Mouse (Mus musculus) forebrain, embryonic 15.5 days (tissue): ENCODE measurements at regions not wholly inside any gene's neighbourhood (a gene's known extent, or its start where the extent isn't known, plus 50 kb on each side); places are given as distances from the start of the nearest gene placed in this dataset.
A peak's percentile ranks its signal among the peaks of the same experiment; 100 is the strongest.

Experiments used
- ATAC-seq: fragments of 200-750 bp; cut with Nextera tagmentation; replicated peaks from 2 replicates; pipeline ENCODE4 v1.8.0; 2017; ENCODE audit warnings: mild to moderate bottlenecking, moderate TSS enrichment, moderate library complexity
- H3K27ac ChIP-seq: fragments of 300-500 bp; sonication (generic); replicated peaks from 2 replicates; pipeline ENCODE4 v1.5.1; 2015; ENCODE audit warnings: mild to moderate bottlenecking, inconsistent platforms
- H3K27me3 ChIP-seq: fragments of 300-500 bp; sonication (generic); 2 replicates; pipeline ENCODE4 v1.6.1; 2015; ENCODE audit warnings: inconsistent platforms
- H3K36me3 ChIP-seq: fragments of 300-500 bp; sonication (generic); 2 replicates; pipeline ENCODE4 v1.6.1; 2015; ENCODE audit warnings: mild to moderate bottlenecking, inconsistent platforms
- H3K4me1 ChIP-seq: fragments of 300-500 bp; sonication (generic); 2 replicates; pipeline ENCODE4 v1.6.1; 2015; ENCODE audit warnings: inconsistent platforms
- H3K4me2 ChIP-seq: fragments of 300-500 bp; sonication (generic); replicated peaks from 2 replicates; pipeline ENCODE4 v1.6.1; 2015; ENCODE audit warnings: mild to moderate bottlenecking, inconsistent platforms
- H3K4me3 ChIP-seq: fragments of 300-500 bp; sonication (generic); 2 replicates; pipeline ENCODE4 v1.5.1; 2015; ENCODE audit warnings: mild to moderate bottlenecking, inconsistent platforms
- H3K9ac ChIP-seq: fragments of 300-500 bp; sonication (generic); replicated peaks from 2 replicates; pipeline ENCODE4 v1.6.1; 2015; ENCODE audit warnings: mild to moderate bottlenecking, inconsistent platforms
- H3K9me3 ChIP-seq: fragments of 300-500 bp; sonication (generic); 2 replicates; pipeline ENCODE4 v1.6.1; 2016; ENCODE audit warnings: inconsistent platforms
- WGBS: fragments of 180-500 bp; shearing (Covaris S2); methylation state at CpG from one replicate; pipeline ENCODE4 v1.1.7; 2015; ENCODE audit warnings: mixed read lengths; 5-methylcytosine and 5-hydroxymethylcytosine counted together

DNA sequence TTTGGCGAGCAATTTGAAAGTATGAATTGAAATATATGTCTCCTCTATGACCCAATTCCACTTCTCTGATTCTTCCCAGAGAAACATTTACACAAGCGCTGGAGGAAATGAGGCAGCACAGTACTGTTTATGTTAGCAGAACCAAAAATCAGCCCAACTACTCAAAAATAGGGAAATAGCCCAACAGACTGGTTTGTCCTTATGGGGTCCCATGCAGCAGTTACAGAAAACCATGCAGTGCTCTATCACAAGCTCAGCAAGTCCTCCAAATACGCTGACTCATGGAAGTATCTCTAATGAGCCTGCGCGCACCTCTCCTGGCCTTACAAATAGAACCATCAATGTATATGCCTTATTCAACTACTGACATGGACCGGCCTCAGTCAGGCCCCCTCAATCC, 55.4 kb upstream of the Enpp6 start:
- Histone ChIP-seq H3K4me2 (no peak overlapping the region), H3K36me3 (no peaks in the 10 kb centered on the region), H3K4me1 (no peaks in the 10 kb centered on the region), H3K27ac (no peak overlapping the region), H3K9ac (no peak overlapping the region), H3K27me3 (no peaks in the 10 kb centered on the region), H3K4me3 (no peak overlapping the region), H3K9me3 (no peaks in the 10 kb centered on the region)
- WGBS, result 95% methylated on average over 6 of the region's 6 CpGs
- no peak for ATAC-seq

DNA sequence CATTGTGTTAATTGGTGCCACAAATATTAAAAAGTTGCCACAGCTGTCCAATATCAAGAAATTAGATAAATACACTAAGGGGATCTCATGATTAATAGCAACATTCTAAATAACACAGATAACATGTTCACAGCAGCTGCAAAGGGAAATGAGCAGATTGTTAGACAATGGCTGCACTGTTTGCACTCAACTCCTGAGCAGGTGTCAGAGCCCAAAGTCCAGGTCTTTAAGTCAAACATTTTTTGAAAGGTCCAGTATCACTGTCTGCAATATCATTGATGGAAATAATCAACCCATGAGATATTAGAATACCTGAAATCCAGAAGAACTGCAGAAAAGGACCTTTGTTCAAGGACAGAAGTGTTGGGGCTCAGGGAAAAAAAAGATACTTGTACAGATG, 53.4 kb upstream of the Enpp6 start:
- no peak overlapping the region for H3K4me2 ChIP-seq

DNA sequence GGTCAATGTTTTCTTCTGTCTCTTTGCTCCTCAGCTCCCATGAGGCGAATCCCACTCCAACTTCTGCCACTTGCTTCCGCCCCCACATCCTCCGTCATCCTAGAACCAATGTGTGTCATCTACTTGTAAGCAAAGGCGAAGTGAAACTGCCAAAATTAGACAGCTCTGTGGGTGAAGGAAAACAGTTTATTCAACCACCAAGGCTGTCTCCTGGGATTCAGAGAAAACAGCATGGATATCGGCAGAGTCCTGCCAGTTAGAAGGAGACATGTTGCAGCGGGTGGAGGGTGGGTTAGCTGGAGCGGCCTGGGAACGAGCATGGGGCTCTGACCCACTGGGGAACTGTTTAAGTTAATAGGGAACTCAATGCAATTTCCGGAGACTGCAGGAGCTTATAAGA, 52.4 kb upstream of the Enpp6 start:
- Histone ChIP-seq H3K4me1 (no peaks in the 10 kb centered on the region), H3K4me3 (no peak overlapping the region), H3K4me2 (no peak overlapping the region), H3K9ac (no peak overlapping the region), H3K9me3 (no peaks in the 10 kb centered on the region), H3K36me3 (no peaks in the 10 kb centered on the region), H3K27me3 (no peaks in the 10 kb centered on the region), H3K27ac (no peak overlapping the region)
- ATAC-seq, result no peak
- 88% methylated on average over 9 of the region's 9 CpGs for WGBS

More for the DNA sequence above, 53.4 kb upstream of the Enpp6 start:
- Histone ChIP-seq H3K4me3 (no peak overlapping the region), H3K4me1 (no peaks in the 10 kb centered on the region), H3K36me3 (no peaks in the 10 kb centered on the region), H3K27me3 (no peaks in the 10 kb centered on the region), H3K9me3 (no peaks in the 10 kb centered on the region), H3K9ac (no peak overlapping the region), H3K27ac (no peak overlapping the region)
- no peak for ATAC-seq

DNA sequence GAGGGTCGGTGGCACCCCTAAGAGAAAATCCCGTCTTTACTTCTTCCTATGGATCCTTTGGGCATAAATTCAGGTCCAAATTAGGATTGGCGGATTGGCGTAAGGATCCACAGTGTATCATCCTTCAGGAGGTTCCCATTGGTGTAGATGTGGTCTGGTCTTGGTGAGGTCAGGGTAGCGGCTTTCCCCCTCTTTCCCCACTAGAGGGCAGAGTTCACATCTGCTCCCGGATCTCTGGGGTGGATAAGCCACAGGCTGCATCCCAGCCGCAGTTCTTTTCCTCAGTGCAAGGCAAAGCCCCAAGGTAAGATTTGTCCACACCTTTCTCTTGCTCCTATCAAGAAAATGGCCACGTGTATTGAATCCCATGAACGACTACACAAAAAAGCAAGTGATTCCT, 51.8 kb upstream of the Enpp6 start:
- H3K4me3 ChIP-seq, result no peak overlapping the region
- no peaks in the 10 kb centered on the region for H3K27me3 ChIP-seq
- H3K4me1 ChIP-seq, result no peaks in the 10 kb centered on the region
- no peaks in the 10 kb centered on the region for H3K36me3 ChIP-seq
- 24% methylated on average over 9 of the region's 9 CpGs for WGBS
- no peak overlapping the region for H3K27ac ChIP-seq
- H3K4me2 ChIP-seq, result no peak overlapping the region
- H3K9ac ChIP-seq, result no peak overlapping the region
- no peaks in the 10 kb centered on the region for H3K9me3 ChIP-seq
- peak; percentile 69 for ATAC-seq

DNA sequence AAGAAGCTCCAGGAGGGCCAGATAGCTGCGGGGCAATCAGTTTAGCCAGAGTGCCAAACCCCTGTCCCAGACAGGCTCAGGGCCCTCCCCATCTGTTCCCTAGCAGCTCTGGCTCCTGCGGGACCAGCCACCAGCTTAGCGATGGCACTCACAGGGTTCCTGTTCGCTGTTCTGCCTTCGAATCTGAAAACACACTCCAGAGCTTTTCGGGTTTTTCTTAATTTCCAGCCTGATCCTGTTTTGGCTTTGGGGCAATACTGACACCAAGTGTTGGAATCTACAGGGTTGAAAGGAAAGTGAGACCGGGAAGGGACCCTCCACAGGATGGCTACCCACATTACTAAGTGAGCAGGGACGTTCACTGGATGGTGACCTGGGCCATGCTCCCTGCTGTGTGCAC, 50.6 kb upstream of the Enpp6 start:
- Histone ChIP-seq H3K27me3 (no peaks in the 10 kb centered on the region), H3K27ac (no peak overlapping the region), H3K4me1 (no peaks in the 10 kb centered on the region), H3K4me2 (no peak overlapping the region), H3K9me3 (no peaks in the 10 kb centered on the region), H3K36me3 (no peaks in the 10 kb centered on the region), H3K4me3 (no peak overlapping the region), H3K9ac (no peak overlapping the region)
- 26% methylated on average over 8 of the region's 8 CpGs for WGBS
- 0 out of 2 replicates have a peak, but pooled peaks have one; percentile 35 for ATAC-seq
